Mouse (Mus musculus): ENCODE data around the gene Col5a1. TPM values are rescaled to one million over a fixed set of nuclear protein-coding genes. Genes with fewer than 3 reads are reported as not detected.

The Col5a1 gene
- total RNA-seq, 2 experiments from 2014 or later = 35.4 to 46.1 TPM

- DNase-seq = no peak
- intact Hi-C loops (cut with DNase I) = no loop called here
These were observed 122.0 kb downstream of the Col5a1 start for GRCm38 (mm10) chr2:28008261-28008660.

GRCm38 (mm10) chr2:28012367-28012766 lies 126.1 kb downstream of the Col5a1 start:
- intact Hi-C loops (cut with DNase I) = no loop called here
- no peak for DNase-seq

- DNase-seq = no peak
- intact Hi-C loops (cut with DNase I) = no loop called here
These were observed 128.6 kb downstream of the Col5a1 start for GRCm38 (mm10) chr2:28014778-28015177.

- intact Hi-C loops (cut with DNase I) = no loop called here
- DNase-seq = no peak
These were observed 138.2 kb downstream of the Col5a1 start for GRCm38 (mm10) chr2:28024416-28024815.

GRCm38 (mm10) chr2:28025776-28026175 lies 139.6 kb downstream of the Col5a1 start:
- intact Hi-C loops (cut with DNase I) = no loop called here

GRCm38 (mm10) chr2:28031860-28032259 lies 145.6 kb downstream of the Col5a1 start:
- peak in 1 of 2 experiments; percentile 17 for DNase-seq
- intact Hi-C loops (cut with DNase I) = no loop called here

More at GRCm38 (mm10) chr2:28025776-28026175, 139.6 kb downstream of the Col5a1 start:
- DNase-seq = no peak

GRCm38 (mm10) chr2:28032469-28032868 lies 146.2 kb downstream of the Col5a1 start:
- peak in 1 of 2 experiments; percentile 8 for DNase-seq
- intact Hi-C loops (cut with DNase I) = no loop called here

GRCm38 (mm10) chr2:28034011-28034710 lies 147.9 kb downstream of the Col5a1 start:
- DNase-seq = peak in 1 of 2 experiments; percentile 11
- intact Hi-C loops (cut with DNase I) = no loop called here

- DNase-seq = peak in 1 of 2 experiments; percentile 14
- intact Hi-C loops (cut with DNase I) = no loop called here
These were observed 150.6 kb downstream of the Col5a1 start for GRCm38 (mm10) chr2:28036788-28037187.

GRCm38 (mm10) chr2:28037505-28038390 lies 151.5 kb downstream of the Col5a1 start:
- peak in 1 of 2 experiments; percentile 13 for DNase-seq
- intact Hi-C loops (cut with DNase I) = no loop called here

GRCm38 (mm10) chr2:28038391-28039096 lies 152.3 kb downstream of the Col5a1 start:
- intact Hi-C loops (cut with DNase I) = no loop called here
- DNase-seq = no peak

GRCm38 (mm10) chr2:28039647-28040325 lies 153.6 kb downstream of the Col5a1 start:
- DNase-seq = no peak
- intact Hi-C loops (cut with DNase I) = no loop called here

- intact Hi-C loops (cut with DNase I) = no loop called here
- DNase-seq = no peak
These were observed 154.2 kb downstream of the Col5a1 start for GRCm38 (mm10) chr2:28040466-28040865.

- DNase-seq = no peak
- intact Hi-C loops (cut with DNase I) = no loop called here
These were observed 158.8 kb downstream of the Col5a1 start for GRCm38 (mm10) chr2:28044920-28045598.

- intact Hi-C loops (cut with DNase I) = no loop called here
- DNase-seq = no peak
These were observed 160.1 kb downstream of the Col5a1 start for GRCm38 (mm10) chr2:28046311-28046710.

- intact Hi-C loops (cut with DNase I) = no loop called here
- no peak for DNase-seq
These were observed 160.9 kb downstream of the Col5a1 start for GRCm38 (mm10) chr2:28047092-28047491.

GRCm38 (mm10) chr2:28059922-28060321 lies 173.7 kb downstream of the Col5a1 start:
- DNase-seq = no peak
- intact Hi-C loops (cut with DNase I) = no loop called here

- intact Hi-C loops (cut with DNase I) = no loop called here
- DNase-seq = no peak
These were observed 177.6 kb downstream of the Col5a1 start for GRCm38 (mm10) chr2:28063711-28064338.

- intact Hi-C loops (cut with DNase I) = no loop called here
- no peak for DNase-seq
These were observed 178.3 kb downstream of the Col5a1 start for GRCm38 (mm10) chr2:28064339-28065080.

All from gastrocnemius, postnatal 36 days (tissue).